In the genomic region with DNA sequence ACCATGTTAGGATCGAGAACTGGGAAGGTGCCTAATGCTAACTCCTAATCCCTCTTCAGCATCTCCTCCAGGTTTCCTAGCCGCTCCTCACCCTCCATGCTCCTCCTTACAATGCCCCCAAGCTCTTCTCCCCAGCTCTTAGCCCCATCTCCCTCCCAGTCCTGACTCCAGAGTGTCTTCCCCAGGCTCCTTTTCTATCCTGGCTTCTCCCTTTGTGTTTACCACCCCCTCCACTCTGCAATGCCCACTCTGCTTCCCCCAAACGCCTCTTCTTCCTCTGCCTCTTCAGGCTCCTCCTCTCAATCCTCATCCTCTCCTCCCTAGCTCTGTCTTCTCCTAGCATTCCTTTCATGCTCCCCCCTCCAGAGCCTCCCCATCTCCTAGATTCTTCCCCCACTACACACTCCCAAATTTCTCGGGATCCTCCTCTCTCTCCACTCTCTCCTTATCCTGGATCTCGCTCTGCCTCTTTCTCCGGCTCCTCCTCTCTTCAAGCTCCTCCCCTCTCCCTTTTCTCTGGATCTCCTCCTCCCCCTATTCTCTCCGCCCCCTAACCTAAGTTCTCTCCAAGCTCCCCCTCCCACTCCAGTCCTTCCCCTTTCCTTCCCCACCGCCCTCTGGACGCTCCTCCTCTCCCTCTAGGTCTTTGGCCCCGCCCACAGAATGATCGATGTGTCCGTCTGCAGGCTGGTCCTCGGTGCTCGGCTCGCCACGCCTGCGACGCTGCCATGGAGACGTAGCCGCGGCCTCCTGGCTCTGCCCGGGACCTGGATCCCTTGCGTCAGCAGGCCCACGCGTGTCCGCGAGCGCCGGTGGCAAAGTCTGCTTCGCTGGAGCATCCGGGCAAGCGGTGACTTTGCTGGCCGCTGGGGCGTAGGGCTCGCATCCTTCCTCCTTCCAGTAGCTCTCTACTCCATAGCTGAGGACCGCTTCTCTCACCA, we compare ENCODE assay signal across 8 mouse cellular contexts. TPM values are rescaled to one million over a fixed set of nuclear protein-coding genes. Genes with fewer than 3 reads are reported as not detected.
DNase-seq lines count a peak whose midpoint lies in the region; ATAC-seq lines count a peak whose summit lies in the region.

Gene Brd3os (plus strand): TSS at position 558 of the 941 bp plus-strand sequence.

- peak within 1 kb of the TSS; percentile 75 for H3K27ac ChIP-seq in hindbrain, embryonic 11.5 days (ENCODE audit: low read depth, low read length)

- peak; percentile 91 for ATAC-seq in hindbrain, embryonic 11.5 days (ENCODE audit: low FRiP score)

- H3K4me1 ChIP-seq in hindbrain, embryonic 11.5 days (replicated peaks; ENCODE audit: control insufficient read depth, insufficient read depth, low read length), result peaks cover 2% of the 10 kb centered on the region; the same call in 1 of the 2 replicates

- DNase-seq in Muller cell, postnatal 12 days (ENCODE audit: inconsistent ontology term), result peak; percentile 100
- peak; percentile 97 for DNase-seq in cerebellum, adult 9-11 months
- DNase-seq in frontal cortex, adult 2 months (ENCODE audit: extremely low spot score in 1 of 2, low spot score in 1 of 2), result peak; percentile 93 to 96
- peak; percentile 100 for DNase-seq in hindbrain, embryonic 11.5 days (ENCODE audit: low spot score)
- DNase-seq in layer of hippocampus, postnatal 10 days (ENCODE audit: low spot score in 2 of 2), result peak; percentile 92 to 95
- peak; percentile 99 for DNase-seq in lung, postnatal 10 days
- DNase-seq in ovary, postnatal 36 days (ENCODE audit: low spot score), result peak; percentile 95
- DNase-seq in thymus, postnatal 25 days, result peak; percentile 66

- H3K9me3 ChIP-seq in hindbrain, embryonic 11.5 days (ENCODE audit: control insufficient read depth, low read length), result no peaks in the 10 kb centered on the region

- no peaks in the 10 kb centered on the region for H3K27me3 ChIP-seq in hindbrain, embryonic 11.5 days (ENCODE audit: control insufficient read depth, insufficient read depth, low read length)

- WGBS in hindbrain, embryonic 11.5 days, result 2% methylated on average over 36 of the region's 36 CpGs

- peak within 1 kb of the TSS; percentile 64 for H3K4me3 ChIP-seq in hindbrain, embryonic 11.5 days (ENCODE audit: low read depth, low read length)

- H3K4me2 ChIP-seq in hindbrain, embryonic 11.5 days (replicated peaks; ENCODE audit: low read depth, low read length), result peak within 1 kb of the TSS; percentile 86

- H3K9ac ChIP-seq in hindbrain, embryonic 11.5 days (ENCODE audit: low read depth, low read length), result peak within 1 kb of the TSS; percentile 80

- H3K36me3 ChIP-seq in hindbrain, embryonic 11.5 days (ENCODE audit: control insufficient read depth, insufficient read depth, low read length), result no peaks in the 10 kb centered on the region

RNA-seq across cellular contexts. Expression of gene Brd3os, which starts in this region (rescaled TPM):
- polyA plus RNA-seq in frontal cortex, adult 2 months (2012; rRNA removed), result 40.8 and 44.4 TPM in 2 replicates
- polyA plus RNA-seq in hindbrain, embryonic 11.5 days (2014; fragmentation: Nextera tagmentation; extraction: Ambion mirVana), result 15.0 and 17.3 TPM in 2 replicates
- total RNA-seq in layer of hippocampus, postnatal 10 days (2021), result 10 to 100 TPM; 25.3 to 26.6 TPM

Comparison
In these comparisons a context has a peak if more than half of its experiments do, and no peak if none do; other contexts are left out.
1. Peak in every context shown above with its lines: DNase-seq, ATAC-seq, H3K4me3 ChIP-seq and H3K27ac ChIP-seq.